Mouse (Mus musculus) MEL (cell line): Measurements from ENCODE around the gene Cnpy2. TPM values are rescaled to one million over a fixed set of nuclear protein-coding genes. Genes with fewer than 3 reads are reported as not detected.
"Not testable (repeated sequence)": the region's sequence is repeated elsewhere in the genome, so short reads cannot be mapped to it uniquely, and the experiment has no call there.

Experiments used
- DNase-seq: peaks from one replicate; pipeline ENCODE4 v3.0.0; 2011; ENCODE audit warnings: low read depth, low spot score
- H3K27ac ChIP-seq: 2 replicates; pipeline ENCODE4 v1.5.1; 2012; ENCODE audit warnings: low read depth, mild to moderate bottlenecking, control low read depth, low read length, moderate library complexity; ENCODE audit not compliant: control insufficient read depth
- H3K27me3 ChIP-seq, 2 experiments: fragments of 150-350 bp in 1 of 2; sonication (generic) in 1 of 2; 2 replicates each; pipeline ENCODE4 v1.6.1; 2012; ENCODE audit warnings: low read length in 2 of 2, mild to moderate bottlenecking in 2 of 2, improper control_type of control experiment in 1 of 2, moderate library complexity in 1 of 2; ENCODE audit not compliant: insufficient read depth in 2 of 2, control insufficient read depth in 1 of 2
- H3K36me3 ChIP-seq, 2 experiments: 2 replicates each; pipeline ENCODE4 v1.6.1; 2012 to 2014; ENCODE audit warnings: low read length in 2 of 2, improper control_type of control experiment in 1 of 2, inconsistent platforms in 1 of 2, mild to moderate bottlenecking in 1 of 2; ENCODE audit not compliant: insufficient read depth in 2 of 2, control insufficient read depth in 1 of 2
- H3K4me1 ChIP-seq, 2 experiments: fragments of 150-350 bp in 1 of 2; sonication (generic) in 1 of 2; 2 replicates each; pipeline ENCODE4 v1.6.1; 2012; ENCODE audit warnings: low read length in 2 of 2, improper control_type of control experiment in 1 of 2, mild to moderate bottlenecking in 1 of 2; ENCODE audit not compliant: insufficient read depth in 2 of 2, control insufficient read depth in 1 of 2
- H3K4me3 ChIP-seq, 2 experiments: fragments of 150-350 bp in 1 of 2; sonication (generic) in 1 of 2; 2 replicates each; pipeline ENCODE4 v1.5.1; 2012; ENCODE audit warnings: low read depth in 2 of 2, low read length in 2 of 2, mild to moderate bottlenecking in 2 of 2, moderate library complexity in 2 of 2, control low read depth in 1 of 2, improper control_type of control experiment in 1 of 2; ENCODE audit not compliant: control insufficient read depth in 1 of 2, insufficient read depth in 1 of 2
- H3K79me2 ChIP-seq: 2 replicates; pipeline ENCODE4 v1.6.1; 2012; ENCODE audit warnings: mild to moderate bottlenecking, low read length, moderate library complexity; ENCODE audit not compliant: control insufficient read depth, poor library complexity, insufficient read depth
- H3K9ac ChIP-seq: 2 replicates; pipeline ENCODE4 v1.6.1; 2012; ENCODE audit warnings: low read depth, mild to moderate bottlenecking, control low read depth, low read length, moderate library complexity; ENCODE audit not compliant: control insufficient read depth, poor library complexity, severe bottlenecking
- H3K9me3 ChIP-seq: fragments of 150-350 bp; sonication (generic); replicated peaks from 2 replicates; pipeline ENCODE4 v1.6.1; 2012; ENCODE audit warnings: mild to moderate bottlenecking, low read length, improper control_type of control experiment, moderate library complexity; ENCODE audit not compliant: insufficient read depth
- CHD1 ChIP-seq: IDR thresholded peaks from 2 replicates; pipeline ENCODE4 v1.6.1; 2012; ENCODE audit warnings: low read depth, mild to moderate bottlenecking, inconsistent platforms, low read length, improper control_type of control experiment
- CTCF ChIP-seq, 3 experiments: IDR thresholded peaks in 2 of 3; conservative IDR thresholded peaks in 1 of 3; 2 replicates each; pipeline ENCODE4 v1.5.1; 2011 to 2012; ENCODE audit warnings: low read length in 3 of 3, low read depth in 2 of 3, mild to moderate bottlenecking in 2 of 3, improper control_type of control experiment in 1 of 3, inconsistent platforms in 1 of 3, mixed read lengths in 1 of 3, moderate library complexity in 1 of 3; ENCODE audit not compliant: control insufficient read depth in 1 of 3, insufficient read depth in 1 of 3, poor library complexity in 1 of 3, severe bottlenecking in 1 of 3
- E2F4 ChIP-seq: IDR thresholded peaks from 2 replicates; pipeline ENCODE4 v1.6.1; 2011; ENCODE audit warnings: low read depth, low read length, improper control_type of control experiment, borderline replicate concordance
- ELF1 ChIP-seq: IDR thresholded peaks from 2 replicates; pipeline ENCODE4 v1.6.1; 2014; ENCODE audit warnings: low read depth, mild to moderate bottlenecking, inconsistent platforms, low read length, improper control_type of control experiment, moderate library complexity
- EP300 ChIP-seq, 2 experiments: IDR thresholded peaks; 2 replicates each; pipeline ENCODE4 v1.6.1; 2011; ENCODE audit warnings: improper control_type of control experiment in 2 of 2, low read length in 2 of 2, low read depth in 1 of 2, mild to moderate bottlenecking in 1 of 2
- GATA1 ChIP-seq: IDR thresholded peaks from 2 replicates; pipeline ENCODE4 v1.6.1; 2011; ENCODE audit warnings: low read depth, low read length, improper control_type of control experiment
- HCFC1 ChIP-seq: IDR thresholded peaks from 2 replicates; pipeline ENCODE4 v1.6.1; 2012; ENCODE audit warnings: low read depth, mild to moderate bottlenecking, inconsistent platforms, low read length, improper control_type of control experiment, moderate library complexity
- JUND ChIP-seq: IDR thresholded peaks from 2 replicates; pipeline ENCODE4 v1.6.1; 2011; ENCODE audit warnings: low read depth, mild to moderate bottlenecking, improper control_type of control experiment, low read length
- MEF2A ChIP-seq: IDR thresholded peaks from 2 replicates; pipeline ENCODE4 v1.6.1; 2014; ENCODE audit warnings: low read depth, mild to moderate bottlenecking, inconsistent platforms, low read length, improper control_type of control experiment; ENCODE audit not compliant: poor library complexity, insufficient replicate concordance, severe bottlenecking; ENCODE audit errors: extremely low read depth
- MXI1 ChIP-seq: IDR thresholded peaks from 2 replicates; pipeline ENCODE4 v1.6.1; 2011; ENCODE audit warnings: mild to moderate bottlenecking, low read depth, low read length, improper control_type of control experiment
- MYB ChIP-seq: IDR thresholded peaks from 2 replicates; pipeline ENCODE4 v1.6.1; 2011; ENCODE audit warnings: mild to moderate bottlenecking, low read depth, low read length, improper control_type of control experiment
- MYC ChIP-seq: IDR thresholded peaks from 2 replicates; pipeline ENCODE4 v1.6.1; 2011; ENCODE audit warnings: low read depth, mild to moderate bottlenecking, low read length, improper control_type of control experiment, moderate library complexity
- NELFE ChIP-seq: IDR thresholded peaks from 2 replicates; pipeline ENCODE4 v1.6.1; 2011; ENCODE audit warnings: low read depth, low read length, improper control_type of control experiment
- POLR2AphosphoS2 ChIP-seq: IDR thresholded peaks from 2 replicates; pipeline ENCODE4 v1.6.1; 2011; ENCODE audit warnings: low read length, improper control_type of control experiment
- RAD21 ChIP-seq: IDR thresholded peaks from 2 replicates; pipeline ENCODE4 v1.6.1; 2011; ENCODE audit warnings: mild to moderate bottlenecking, low read depth, low read length, improper control_type of control experiment
- RCOR1 ChIP-seq: IDR thresholded peaks from 2 replicates; pipeline ENCODE4 v1.6.1; 2012; ENCODE audit warnings: low read depth, mild to moderate bottlenecking, inconsistent platforms, low read length, improper control_type of control experiment
- SIN3A ChIP-seq: IDR thresholded peaks from 2 replicates; pipeline ENCODE4 v1.6.1; 2012; ENCODE audit warnings: low read length, improper control_type of control experiment, inconsistent platforms
- SMC3 ChIP-seq: IDR thresholded peaks from 2 replicates; pipeline ENCODE4 v1.6.1; 2011; ENCODE audit warnings: low read depth, low read length, improper control_type of control experiment
- TAL1 ChIP-seq: IDR thresholded peaks from 2 replicates; pipeline ENCODE4 v1.6.1; 2012; ENCODE audit warnings: mild to moderate bottlenecking, inconsistent platforms, low read length, moderate library complexity, mixed read lengths
- TBP ChIP-seq: IDR thresholded peaks from 2 replicates; pipeline ENCODE4 v1.8.0; 2011; ENCODE audit warnings: low read depth, low read length, improper control_type of control experiment
- TCF12 ChIP-seq: IDR thresholded peaks from 2 replicates; pipeline ENCODE4 v1.6.1; 2014; ENCODE audit warnings: low read depth, mild to moderate bottlenecking, inconsistent platforms, low read length, improper control_type of control experiment, moderate library complexity
- USF1 ChIP-seq: IDR thresholded peaks from 2 replicates; pipeline ENCODE4 v1.6.1; 2014; ENCODE audit warnings: low read depth, mild to moderate bottlenecking, inconsistent platforms, low read length, improper control_type of control experiment, moderate library complexity
- ZC3H11A ChIP-seq: IDR thresholded peaks from 2 replicates; pipeline ENCODE4 v1.6.1; 2012; ENCODE audit warnings: low read depth, mild to moderate bottlenecking, inconsistent platforms, low read length, improper control_type of control experiment
- ZMIZ1 ChIP-seq: IDR thresholded peaks from 2 replicates; pipeline ENCODE4 v1.6.1; 2012; ENCODE audit warnings: low read depth, mild to moderate bottlenecking, inconsistent platforms, low read length, improper control_type of control experiment, moderate library complexity
- ZNF384 ChIP-seq: IDR thresholded peaks from 2 replicates; pipeline ENCODE4 v1.6.1; 2012; ENCODE audit warnings: low read depth, mild to moderate bottlenecking, inconsistent platforms, low read length, improper control_type of control experiment
- polyA plus RNA-seq, 2 experiments: library from polyadenylated mRNA; stranded (reverse) in 1 of 2; unstranded in 1 of 2; fragments of >175 nt in 1 of 2; fragments of >200 nt in 1 of 2; gene quantifications; 2 replicates each; pipeline versions ENCODE4 v1.2.1 to v1.2.4; 2012; ENCODE audit warnings: low replicate concordance in 2 of 2, low read depth in 1 of 2; ENCODE audit not compliant: insufficient read length in 2 of 2, insufficient read depth in 1 of 2, missing spikeins in 1 of 2
- total RNA-seq: library from RNA; depleted of rRNA; stranded (reverse); fragments of 300-350 nt; gene quantifications from 2 replicates; pipeline ENCODE4 v1.2.3, GENCODE M21; 2012

Cnpy2 gene
- total and polyA plus RNA-seq, 3 experiments: 98.1 to 107 TPM; not detected in 1

GRCm38 (mm10) chr10:128283604-128284579, 38.4 kb upstream of the Cnpy2 start:
- no peaks in the 10 kb centered on the region for H3K36me3 ChIP-seq
- H3K9ac ChIP-seq: no peak overlapping the region
- H3K79me2 ChIP-seq: no peaks in the 10 kb centered on the region
- no peaks in the 10 kb centered on the region for H3K9me3 ChIP-seq
- H3K4me1 ChIP-seq: no peaks in the 10 kb centered on the region
- H3K27me3 ChIP-seq: no peaks in the 10 kb centered on the region
- H3K27ac ChIP-seq: no peak overlapping the region
- peak; percentile 75 for DNase-seq
- TF ChIP-seq ZC3H11A (peak; percentile 73), ZNF384 (peak; percentile 87), MYC (no peak), RCOR1 (no peak), SIN3A (no peak), JUND (no peak), CHD1 (no peak), MYB (no peak), SMC3 (peak; percentile 87), E2F4 (no peak), GATA1 (no peak), TCF12 (no peak), HCFC1 (0 out of 2 replicates have a peak, but pooled peaks have one; percentile 20), MXI1 (no peak), POLR2AphosphoS2 (no peak), RAD21 (peak; percentile 70), TAL1 (no peak), USF1 (no peak), MEF2A (no peak), CTCF (IDR thresholded peaks at IDR 0.05 in 2 of 3, conservative IDR thresholded peaks at IDR 0.05 in 1 of 3; ENCODE audit: control insufficient read depth in 1 of 3, insufficient read depth in 1 of 3, low read depth in 2 of 3, low read length in 3 of 3, poor library complexity in 1 of 3, severe bottlenecking in 1 of 3) (peak; percentile 69 to 86 (median 85)), ELF1 (0 out of 2 replicates have a peak, but pooled peaks have one; percentile 35), NELFE (no peak), EP300 (IDR thresholded peaks at IDR 0.05; ENCODE audit: low read depth in 1 of 2, low read length in 2 of 2) (no peak), ZMIZ1 (no peak), TBP (no peak)
- H3K4me3 ChIP-seq: no peak overlapping the region

GRCm38 (mm10) chr10:128290594-128290993, 31.7 kb upstream of the Cnpy2 start:
- H3K9ac ChIP-seq, H3K9me3 ChIP-seq, DNase-seq, H3K36me3 ChIP-seq, H3K79me2 ChIP-seq, H3K4me3 ChIP-seq, H3K4me1 ChIP-seq, H3K27ac ChIP-seq, H3K27me3 ChIP-seq: not testable (repeated sequence)
